Mouse (Mus musculus) layer of hippocampus, postnatal 25 days (tissue): Measurements from ENCODE around the gene Hebp1. TPM values are rescaled to one million over a fixed set of nuclear protein-coding genes. Genes with fewer than 3 reads are reported as not detected.

Source experiments
- DNase-seq, 2 experiments: peaks; one replicate each; pipeline ENCODE4 v3.0.0; 2022; ENCODE audit warnings: mixed read lengths in 2 of 2, low spot score in 1 of 2; ENCODE audit errors: extremely low spot score in 1 of 2
- total RNA-seq, 2 experiments: library from RNA; stranded (reverse); gene quantifications; 2 replicates each; pipeline ENCODE4 v1.2.3; 2021

The Hebp1 gene
- total RNA-seq, 2 experiments from 2014 or later, result 68.8 to 86.0 TPM

- DNase-seq, result no peak
These were observed 904 bp upstream of the Hebp1 start for GRCm38 (mm10) chr6:135198726-135199125.

- DNase-seq, result no peak
These were observed 376 bp downstream of the Hebp1 start for GRCm38 (mm10) chr6:135197446-135197845.

- no peak for DNase-seq
These were observed 1.1 kb downstream of the Hebp1 start for GRCm38 (mm10) chr6:135196707-135197106.

GRCm38 (mm10) chr6:135194907-135195306, 2.9 kb downstream of the Hebp1 start:
- DNase-seq, result no peak

GRCm38 (mm10) chr6:135193733-135194132, 4.1 kb downstream of the Hebp1 start:
- no peak for DNase-seq

- no peak for DNase-seq
These were observed 4.8 kb downstream of the Hebp1 start for GRCm38 (mm10) chr6:135192993-135193392.

GRCm38 (mm10) chr6:135191906-135192305, 5.9 kb downstream of the Hebp1 start:
- DNase-seq, result no peak

GRCm38 (mm10) chr6:135190122-135190521, 7.7 kb downstream of the Hebp1 start:
- no peak for DNase-seq

- DNase-seq, result no peak
These were observed 9.2 kb downstream of the Hebp1 start for GRCm38 (mm10) chr6:135188629-135189028.

- DNase-seq, result no peak
These were observed 10.5 kb downstream of the Hebp1 start for GRCm38 (mm10) chr6:135187076-135187917.

- no peak for DNase-seq
These were observed 13.9 kb downstream of the Hebp1 start for GRCm38 (mm10) chr6:135183961-135184360.

GRCm38 (mm10) chr6:135182925-135183324, 14.9 kb downstream of the Hebp1 start:
- DNase-seq, result no peak

GRCm38 (mm10) chr6:135178599-135178998, 19.2 kb downstream of the Hebp1 start:
- no peak for DNase-seq

GRCm38 (mm10) chr6:135177271-135177670, 20.6 kb downstream of the Hebp1 start:
- DNase-seq, result no peak

- DNase-seq, result no peak
These were observed 22.8 kb downstream of the Hebp1 start for GRCm38 (mm10) chr6:135175014-135175413.

- DNase-seq, result no peak
These were observed 26.1 kb downstream of the Hebp1 start for GRCm38 (mm10) chr6:135171736-135172135.

- no peak for DNase-seq
These were observed 28.6 kb downstream of the Hebp1 start for GRCm38 (mm10) chr6:135169246-135169645.

- DNase-seq, result no peak
These were observed 29.4 kb downstream of the Hebp1 start for GRCm38 (mm10) chr6:135168471-135168870.

GRCm38 (mm10) chr6:135167380-135168311, 30.2 kb downstream of the Hebp1 start:
- peak; percentile 70 to 71 for DNase-seq

- no peak for DNase-seq
These were observed 31.1 kb downstream of the Hebp1 start for GRCm38 (mm10) chr6:135166712-135167111.

- DNase-seq, result no peak
These were observed 31.6 kb downstream of the Hebp1 start for GRCm38 (mm10) chr6:135166262-135166661.
